Mouse (Mus musculus) lung, postnatal 14 days (tissue): Measurements from ENCODE around the gene Large2.

Experiments used
- DNase-seq: peaks from one replicate; pipeline ENCODE4 v3.0.0; 2021

Large2 gene

GRCm38 (mm10) chr2:92371971-92372690, 2.5 kb downstream of the Large2 start:
- DNase-seq, result peak; percentile 12

GRCm38 (mm10) chr2:92370821-92371805, 3.6 kb downstream of the Large2 start:
- DNase-seq, result peak; percentile 79

GRCm38 (mm10) chr2:92370375-92370774, 4.3 kb downstream of the Large2 start:
- DNase-seq, result no peak

GRCm38 (mm10) chr2:92367383-92368029, 7.2 kb downstream of the Large2 start:
- DNase-seq, result no peak

GRCm38 (mm10) chr2:92365568-92365967, 9.1 kb downstream of the Large2 start:
- DNase-seq, result no peak

GRCm38 (mm10) chr2:92364086-92364485, 10.6 kb downstream of the Large2 start:
- no peak for DNase-seq

- no peak for DNase-seq
Measured at GRCm38 (mm10) chr2:92362571-92363228, 12.0 kb downstream of the Large2 start.

GRCm38 (mm10) chr2:92361795-92362194, 12.9 kb downstream of the Large2 start:
- no peak for DNase-seq

- DNase-seq, result no peak
Measured at GRCm38 (mm10) chr2:92360893-92361292, 13.8 kb downstream of the Large2 start.

GRCm38 (mm10) chr2:92360186-92360823, 14.4 kb downstream of the Large2 start:
- DNase-seq, result no peak

- peak; percentile 51 for DNase-seq
Measured at GRCm38 (mm10) chr2:92359301-92359700, 15.4 kb downstream of the Large2 start.

GRCm38 (mm10) chr2:92354224-92354623, 20.4 kb downstream of the Large2 start:
- DNase-seq, result peak; percentile 16

- DNase-seq, result no peak
Measured at GRCm38 (mm10) chr2:92353402-92353801, 21.3 kb downstream of the Large2 start.

GRCm38 (mm10) chr2:92350686-92351085, 24.0 kb downstream of the Large2 start:
- no peak for DNase-seq

- no peak for DNase-seq
Measured at GRCm38 (mm10) chr2:92349589-92350425, 24.9 kb downstream of the Large2 start.

GRCm38 (mm10) chr2:92347191-92347590, 27.5 kb downstream of the Large2 start:
- DNase-seq, result no peak

GRCm38 (mm10) chr2:92342418-92342817, 32.3 kb downstream of the Large2 start:
- no peak for DNase-seq

- no peak for DNase-seq
Measured at GRCm38 (mm10) chr2:92331871-92332270, 42.8 kb downstream of the Large2 start.

GRCm38 (mm10) chr2:92331410-92331809, 43.3 kb downstream of the Large2 start:
- no peak for DNase-seq

- DNase-seq, result peak; percentile 41
Measured at GRCm38 (mm10) chr2:92330840-92331239, 43.8 kb downstream of the Large2 start.

- DNase-seq, result no peak
Measured at GRCm38 (mm10) chr2:92328206-92328605, 46.5 kb downstream of the Large2 start.
